Mouse (Mus musculus): ENCODE data around the gene Syt1.

DNA sequence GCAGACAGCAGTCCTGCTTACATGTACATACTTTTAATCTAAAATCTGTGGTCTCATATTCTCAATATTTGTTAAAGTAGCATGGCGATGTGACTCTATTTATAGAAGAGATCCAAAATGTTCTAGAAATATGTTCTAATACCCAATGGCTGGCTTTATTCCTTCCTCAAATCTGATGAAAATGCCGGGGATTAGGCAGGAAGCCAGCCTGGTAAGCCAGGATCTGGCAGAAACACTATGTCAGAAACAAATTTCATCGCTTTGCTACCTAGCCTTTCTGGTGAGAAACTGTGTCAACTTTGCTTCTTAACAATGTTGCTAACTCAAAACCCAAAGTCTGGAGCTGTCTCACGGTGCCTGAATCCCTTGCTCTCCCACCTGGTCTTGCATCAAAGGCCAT lies 7.3 kb downstream of the Syt1 start:
- TF ChIP-seq CTCF (IDR thresholded peaks at IDR 0.05; ENCODE audit: low read depth) = no peak
- no peak for TF ChIP-seq EP300 (IDR thresholded peaks at IDR 0.05; ENCODE audit: low read depth)
